Mouse (Mus musculus) small intestine, adult 2 months (tissue): Measurements from ENCODE around the gene Atp8b4. TPM values are rescaled to one million over a fixed set of nuclear protein-coding genes. Genes with fewer than 3 reads are reported as not detected.

Experiments used
- H3K27ac ChIP-seq: fragments of 200-500 bp; 2 replicates; pipeline ENCODE4 v1.5.1; 2012; ENCODE audit warnings: low read depth, low read length, control low read depth, inconsistent platforms; ENCODE audit not compliant: insufficient read depth
- H3K27me3 ChIP-seq: fragments of 200-500 bp; 2 replicates; pipeline ENCODE4 v1.6.1; 2012; ENCODE audit warnings: mild to moderate bottlenecking, moderate library complexity, low read length, inconsistent platforms; ENCODE audit not compliant: control insufficient read depth, insufficient read depth
- H3K36me3 ChIP-seq: fragments of 200-500 bp; 2 replicates; pipeline ENCODE4 v1.6.1; 2012; ENCODE audit warnings: mild to moderate bottlenecking, low read length, control low read depth, inconsistent platforms; ENCODE audit not compliant: control insufficient read depth, insufficient read depth
- H3K4me1 ChIP-seq: fragments of 200-500 bp; 2 replicates; pipeline ENCODE4 v1.6.1; 2012; ENCODE audit warnings: low read length, inconsistent platforms, mixed read lengths; ENCODE audit not compliant: control insufficient read depth, insufficient read depth, insufficient read length
- H3K4me3 ChIP-seq: fragments of 200-500 bp; 2 replicates; pipeline ENCODE4 v1.5.1; 2012; ENCODE audit warnings: low read depth, mild to moderate bottlenecking, control low read depth, inconsistent platforms, low read length, moderate library complexity
- CTCF ChIP-seq: fragments of 200-500 bp; IDR thresholded peaks from 2 replicates; pipeline ENCODE4 v1.5.1; 2012; ENCODE audit warnings: low read depth, mild to moderate bottlenecking, control low read depth, inconsistent platforms, low read length, moderate library complexity, mixed read lengths; ENCODE audit not compliant: insufficient replicate concordance, insufficient read length; ENCODE audit errors: extremely low read depth
- POLR2A ChIP-seq: fragments of 200-500 bp; IDR thresholded peaks from 2 replicates; pipeline ENCODE4 v1.6.1; 2012; ENCODE audit warnings: low read depth, mild to moderate bottlenecking, control low read depth, inconsistent platforms, low read length, moderate library complexity
- WGBS: fragments of 180-500 bp; shearing (Covaris S2); methylation state at CpG from one replicate; pipeline ENCODE4 v1.1.7; 2018; 5-methylcytosine and 5-hydroxymethylcytosine counted together
- polyA plus RNA-seq: library from polyadenylated mRNA; depleted of rRNA; stranded (reverse); fragments of >200 nt; gene quantifications from 2 replicates; pipeline ENCODE4 v1.2.3, GENCODE M21; 2012

The Atp8b4 gene
- polyA plus RNA-seq, 1 experiment: 0.09 TPM

DNA sequence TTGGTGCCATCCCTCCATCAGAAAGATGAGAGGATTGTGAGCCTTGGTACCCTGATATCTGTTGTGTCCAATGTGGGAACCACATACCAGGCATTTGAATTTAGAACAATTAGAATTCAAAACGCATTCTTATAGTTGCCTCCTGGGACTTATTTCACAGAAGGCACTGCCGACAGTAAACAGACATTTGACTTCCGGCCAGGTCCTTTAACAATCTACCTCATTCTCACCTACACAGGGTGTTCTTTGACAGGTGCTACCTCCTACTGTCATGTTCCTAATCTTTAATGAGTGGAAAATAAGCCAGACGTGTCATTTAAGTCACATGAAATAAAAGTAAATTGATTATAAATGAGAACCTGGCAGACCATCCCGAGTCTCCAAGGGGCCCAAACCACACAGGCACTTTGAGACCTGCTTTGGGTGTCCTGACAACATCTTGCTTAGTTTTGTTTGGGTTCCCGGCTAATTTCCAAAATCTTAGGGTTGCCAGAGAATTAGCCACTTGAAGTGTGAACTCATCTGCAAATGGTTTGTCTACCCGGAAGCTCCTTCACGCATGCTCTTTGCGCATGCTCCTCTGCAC is 67.9 kb downstream of the Atp8b4 start:
- 68% methylated on average over 9 of the region's 9 CpGs for WGBS
- no peaks in the 10 kb centered on the region for H3K27me3 ChIP-seq
- H3K4me1 ChIP-seq: no peaks in the 10 kb centered on the region
- no peak overlapping the region for H3K4me3 ChIP-seq
- H3K27ac ChIP-seq: no peak overlapping the region
- TF ChIP-seq POLR2A (no peak), CTCF (no peak)
- no peaks in the 10 kb centered on the region for H3K36me3 ChIP-seq

DNA sequence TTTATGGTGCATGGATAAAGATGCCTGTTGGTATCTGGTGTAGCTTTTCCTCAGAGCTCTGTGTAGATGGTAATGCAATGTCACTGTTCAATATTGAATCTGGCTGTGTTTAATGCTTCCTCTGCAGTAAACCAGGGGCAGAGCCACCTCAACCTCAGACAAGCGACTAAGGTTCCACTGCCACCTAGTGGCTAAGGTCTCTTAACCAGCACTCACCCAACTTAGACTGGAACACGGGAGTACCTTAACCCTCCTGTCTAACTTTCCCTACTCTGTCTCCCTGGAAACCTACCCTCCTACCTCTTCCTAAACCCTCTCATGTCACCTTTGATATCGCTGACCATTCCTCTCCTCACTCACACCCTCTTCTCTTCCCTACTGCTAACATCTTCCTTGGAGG is 71.2 kb downstream of the Atp8b4 start:
- no peaks in the 10 kb centered on the region for H3K36me3 ChIP-seq
- TF ChIP-seq CTCF (peak; percentile 52; the same call in 1 of the 2 replicates), POLR2A (no peak)
- H3K4me1 ChIP-seq: no peaks in the 10 kb centered on the region
- no peak overlapping the region for H3K4me3 ChIP-seq
- H3K27me3 ChIP-seq: no peaks in the 10 kb centered on the region
- no peak overlapping the region for H3K27ac ChIP-seq
- WGBS: 13% methylated on average over 3 of the region's 3 CpGs

DNA sequence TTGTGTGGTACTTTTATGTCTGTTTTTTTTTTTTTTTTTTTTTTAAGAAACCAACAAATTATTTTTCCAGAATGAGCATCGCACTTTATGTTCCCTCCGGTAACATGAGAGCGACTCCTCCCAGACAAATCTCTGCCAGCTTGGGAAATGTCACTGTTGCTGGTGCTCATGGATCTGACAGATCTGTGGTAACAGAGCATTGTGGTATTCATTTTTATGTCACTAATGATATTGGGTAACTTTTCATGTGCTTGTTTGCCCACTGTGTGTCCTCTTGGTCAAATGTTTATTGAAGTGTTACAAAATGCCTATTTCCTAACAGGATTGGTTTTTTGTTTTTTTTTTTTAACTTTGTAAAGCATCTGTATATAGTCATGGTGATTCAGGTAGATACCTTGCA is 75.3 kb downstream of the Atp8b4 start:
- Histone ChIP-seq H3K4me1 (no peaks in the 10 kb centered on the region), H3K27me3 (no peaks in the 10 kb centered on the region), H3K27ac (no peak overlapping the region), H3K36me3 (no peaks in the 10 kb centered on the region), H3K4me3 (no peak overlapping the region)
- WGBS: 87% methylated on average over 3 of the region's 3 CpGs
- TF ChIP-seq CTCF (no peak), POLR2A (no peak)

DNA sequence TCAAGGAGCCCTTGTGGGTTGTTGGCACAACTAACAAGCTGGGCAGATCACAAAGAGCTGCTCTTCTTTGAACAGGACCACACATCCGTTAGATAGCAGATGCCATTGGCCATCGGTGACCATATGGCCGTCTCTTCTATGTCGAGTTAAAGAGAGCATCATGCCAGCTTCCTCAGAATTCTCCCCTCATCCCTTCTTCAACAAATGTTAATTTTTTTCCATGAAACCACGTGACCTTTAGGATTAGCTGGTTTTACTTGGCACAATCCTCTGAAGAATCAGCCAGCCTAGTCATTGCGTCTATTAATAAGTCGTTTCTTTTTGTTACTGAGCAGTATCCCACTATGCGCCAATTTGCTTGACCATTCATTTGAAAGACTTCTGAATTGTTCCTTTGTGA is 75.8 kb downstream of the Atp8b4 start:
- no peak overlapping the region for H3K27ac ChIP-seq
- no peak overlapping the region for H3K4me3 ChIP-seq
- 86% methylated on average over 8 of the region's 8 CpGs for WGBS
- TF ChIP-seq POLR2A (no peak), CTCF (no peak)
- H3K27me3 ChIP-seq: no peaks in the 10 kb centered on the region
- H3K4me1 ChIP-seq: no peaks in the 10 kb centered on the region
- H3K36me3 ChIP-seq: no peaks in the 10 kb centered on the region

DNA sequence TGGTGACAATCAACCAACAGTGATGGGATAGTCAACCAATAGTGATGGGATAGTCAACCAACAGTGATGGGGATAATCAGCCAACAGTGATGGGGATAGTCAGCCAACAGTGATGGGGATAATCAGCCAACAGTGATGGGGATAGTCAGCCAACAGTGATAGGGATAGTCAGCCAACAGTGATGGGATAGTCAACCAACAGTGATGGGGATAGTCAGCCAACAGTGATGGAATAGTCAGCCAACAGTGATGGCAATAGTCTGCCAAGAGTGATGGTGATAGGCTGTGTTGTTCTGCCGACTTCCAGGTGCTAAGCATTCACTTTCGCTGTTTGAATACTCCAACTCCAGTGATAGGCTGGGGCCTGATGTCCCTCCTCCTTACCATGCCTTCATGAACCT is 79.6 kb downstream of the Atp8b4 start:
- Histone ChIP-seq H3K36me3 (no peaks in the 10 kb centered on the region), H3K4me1 (no peaks in the 10 kb centered on the region), H3K27ac (no peak overlapping the region), H3K27me3 (no peaks in the 10 kb centered on the region), H3K4me3 (no peak overlapping the region)
- WGBS: 85% methylated on average over 2 of the region's 2 CpGs
- TF ChIP-seq CTCF (no peak), POLR2A (no peak)

DNA sequence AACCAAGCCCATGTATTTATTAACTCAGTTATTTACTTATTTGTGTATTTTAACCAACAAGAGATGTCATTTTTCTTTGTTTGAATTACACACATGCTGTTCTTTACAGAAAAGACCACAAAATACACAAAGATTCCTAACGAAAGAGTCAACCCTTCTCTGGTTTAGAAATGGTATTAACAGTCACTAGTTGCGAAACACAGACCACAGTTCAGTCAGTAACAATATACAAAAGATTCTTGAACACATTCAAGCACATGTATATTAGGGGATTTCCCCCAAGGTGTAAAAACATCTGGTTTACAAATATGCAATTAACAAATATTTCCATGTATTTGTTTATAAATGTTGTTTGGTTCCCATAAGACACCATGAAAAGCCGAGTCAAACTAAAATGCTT is 81.6 kb downstream of the Atp8b4 start:
- WGBS: 77% methylated on average over 3 of the region's 3 CpGs
- no peak overlapping the region for H3K4me3 ChIP-seq

DNA sequence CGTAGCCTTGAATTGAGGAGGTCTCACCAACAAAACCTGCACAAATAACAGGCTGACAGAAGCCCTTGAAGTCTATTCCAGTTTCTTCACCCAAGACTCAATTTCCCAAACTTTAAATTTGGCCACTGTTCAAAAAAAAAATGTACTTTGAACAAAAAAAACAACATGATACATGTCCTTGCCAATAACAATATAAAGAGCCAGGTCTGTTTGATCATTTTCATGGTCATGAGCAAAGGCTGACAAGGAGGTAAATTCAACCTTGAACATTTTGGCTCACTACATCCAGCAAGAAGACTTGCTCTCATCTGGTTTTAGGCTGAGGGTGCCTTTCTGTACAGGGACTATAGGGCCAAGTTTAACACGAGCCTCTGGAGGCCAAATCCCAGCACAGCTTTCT is 83.7 kb downstream of the Atp8b4 start:
- no peaks in the 10 kb centered on the region for H3K4me1 ChIP-seq
- H3K36me3 ChIP-seq: no peaks in the 10 kb centered on the region
- H3K4me3 ChIP-seq: no peak overlapping the region
- no peak for TF ChIP-seq POLR2A
- H3K27ac ChIP-seq: no peak overlapping the region
- no peaks in the 10 kb centered on the region for H3K27me3 ChIP-seq
- WGBS: 72% methylated on average over 2 of the region's 2 CpGs

More for the DNA sequence above, 81.6 kb downstream of the Atp8b4 start:
- Histone ChIP-seq H3K27ac (no peak overlapping the region), H3K36me3 (no peaks in the 10 kb centered on the region), H3K27me3 (no peaks in the 10 kb centered on the region), H3K4me1 (no peaks in the 10 kb centered on the region)
- no peak for TF ChIP-seq POLR2A
- no peak for TF ChIP-seq CTCF
